Mouse (Mus musculus): ENCODE measurements around the gene Vangl1.

DNA sequence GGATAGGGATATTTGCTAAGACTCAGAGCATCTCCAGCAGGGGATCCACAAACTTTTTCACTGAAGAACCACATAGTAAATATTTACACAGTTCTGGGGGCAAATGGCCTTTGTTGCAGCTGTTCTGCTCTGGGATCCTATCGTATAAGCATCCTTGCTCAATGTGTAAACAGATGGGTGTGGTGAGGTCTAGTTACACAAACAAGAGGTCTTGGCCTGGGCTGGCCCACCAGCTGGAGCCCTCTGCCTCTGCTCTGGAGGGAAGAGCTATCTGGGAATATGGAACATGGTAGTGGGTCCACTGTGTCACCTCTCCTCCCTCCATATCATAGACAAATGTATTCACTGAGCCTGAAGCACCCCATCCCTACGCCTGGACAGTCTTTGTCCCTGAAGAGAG, 77.4 kb downstream of the Vangl1 start:
- TF ChIP-seq CTCF (IDR thresholded peaks at IDR 0.05; ENCODE audit: control insufficient read depth, insufficient read depth, low read length) = no peak
- no peak for TF ChIP-seq POLR2A (IDR thresholded peaks at IDR 0.05; ENCODE audit: borderline replicate concordance, control insufficient read depth, low read depth, low read length)

Measured in bone marrow, adult 2 months (tissue).